Mouse (Mus musculus) lung, postnatal 14 days (tissue): ENCODE measurements around the gene Nans.
A peak's percentile ranks its signal among the peaks of the same experiment; 100 is the strongest.

Experiments used
- DNase-seq: peaks from one replicate; pipeline ENCODE4 v3.0.0; 2021

Gene Nans

DNA sequence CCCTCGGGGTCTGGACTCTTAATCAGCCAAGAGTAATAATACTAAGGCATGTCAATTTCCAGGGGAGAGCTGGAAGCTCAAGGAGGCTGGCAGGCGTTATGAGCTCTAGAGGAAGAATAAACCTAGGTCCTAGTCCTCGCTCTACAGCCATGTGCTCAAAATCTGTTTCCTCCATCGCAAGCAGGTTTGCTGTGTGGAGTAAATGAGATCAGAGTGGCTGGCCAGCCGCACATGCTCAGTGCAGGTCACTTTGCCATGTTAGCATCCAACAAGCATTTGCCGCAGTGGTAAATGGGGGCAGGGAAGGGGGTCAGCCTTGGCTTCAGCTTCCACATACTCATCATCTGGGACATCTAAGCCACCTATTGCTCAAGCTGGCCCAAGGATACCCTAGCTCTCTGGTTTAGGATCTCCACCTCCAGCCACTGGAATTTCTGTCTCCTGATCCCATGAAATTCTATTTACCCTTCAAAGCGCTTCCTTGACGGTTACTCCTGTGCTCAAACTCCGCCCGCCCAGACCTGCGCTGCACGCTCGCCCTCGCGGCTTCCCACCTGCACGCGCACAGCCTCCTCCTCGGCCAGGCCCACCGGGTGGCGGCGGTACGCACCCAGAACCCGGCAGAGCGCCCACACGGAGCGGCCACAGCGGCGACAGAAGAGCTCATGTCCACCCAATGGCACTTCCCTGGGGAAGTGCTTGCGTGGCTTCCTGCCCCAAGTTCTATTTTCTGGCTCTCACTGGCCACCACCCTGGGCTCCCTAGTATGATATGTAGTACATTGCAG is 45.1 kb downstream of the Nans start:
- DNase-seq: peak; percentile 32

DNA sequence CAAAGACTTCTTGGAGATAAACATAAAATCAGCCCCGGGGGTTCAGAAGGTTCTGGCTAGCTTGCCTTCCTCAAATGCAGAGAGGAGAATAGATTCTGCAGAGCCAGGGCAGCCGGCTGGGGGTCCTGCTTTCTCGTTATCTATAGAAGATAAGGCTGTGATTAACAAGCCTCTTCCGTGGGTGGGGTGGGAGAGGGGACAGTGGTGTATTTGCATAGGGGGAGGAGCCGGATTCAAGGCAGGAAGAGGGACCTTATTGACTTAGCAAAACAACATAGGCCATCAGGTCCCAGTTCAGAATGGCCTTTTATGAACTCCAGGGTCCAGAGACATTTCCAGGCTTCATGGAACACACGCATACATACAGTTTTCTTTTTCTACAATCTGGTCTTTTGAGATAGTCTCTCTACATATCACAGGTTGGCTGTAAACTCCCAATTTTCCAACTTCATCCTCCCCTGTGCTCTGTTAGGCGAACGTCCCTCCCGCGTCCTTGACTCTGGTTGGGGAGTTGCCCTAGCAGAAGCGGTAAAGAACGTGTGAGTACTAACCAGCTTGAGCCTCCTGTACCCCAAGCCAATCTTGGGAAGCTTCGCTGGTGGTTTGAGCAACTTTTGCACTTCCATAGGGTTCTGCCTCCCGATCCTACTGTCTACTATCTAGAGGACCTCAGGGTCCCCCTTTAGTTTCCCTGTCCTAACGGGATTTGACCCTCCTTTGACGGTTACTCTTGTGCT is 46.2 kb downstream of the Nans start:
- peak; percentile 21 for DNase-seq

DNA sequence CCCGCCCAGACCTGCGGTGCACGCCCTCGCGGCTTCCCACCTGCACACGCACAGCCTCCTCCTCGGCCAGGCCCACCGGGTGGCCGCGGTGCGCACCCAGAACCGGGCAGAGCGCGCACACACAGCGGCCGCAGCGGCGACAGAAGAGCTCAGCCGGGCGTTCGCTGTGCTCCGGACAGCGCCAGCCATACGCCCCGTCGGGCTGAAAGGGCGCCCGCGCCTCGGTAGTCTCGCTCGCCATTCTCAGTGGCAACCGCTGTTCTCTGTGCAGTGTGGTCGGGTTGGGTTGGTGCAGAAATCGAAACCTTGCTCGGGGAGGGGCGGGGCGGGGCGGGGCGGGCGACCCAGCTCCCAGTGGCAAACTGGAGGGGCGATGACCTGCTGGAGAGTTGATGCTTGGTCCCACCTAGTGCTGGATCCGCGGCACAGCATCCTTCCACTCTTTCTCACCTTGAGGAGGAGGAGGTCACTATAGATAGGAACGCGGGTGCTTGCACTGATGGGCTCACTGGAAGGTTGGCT is 46.9 kb downstream of the Nans start, which contains the start of gene Trim14:
Gene Trim14 (minus strand): TSS at position 302 of the 522 bp plus-strand sequence.
- DNase-seq: peak; percentile 42

DNA sequence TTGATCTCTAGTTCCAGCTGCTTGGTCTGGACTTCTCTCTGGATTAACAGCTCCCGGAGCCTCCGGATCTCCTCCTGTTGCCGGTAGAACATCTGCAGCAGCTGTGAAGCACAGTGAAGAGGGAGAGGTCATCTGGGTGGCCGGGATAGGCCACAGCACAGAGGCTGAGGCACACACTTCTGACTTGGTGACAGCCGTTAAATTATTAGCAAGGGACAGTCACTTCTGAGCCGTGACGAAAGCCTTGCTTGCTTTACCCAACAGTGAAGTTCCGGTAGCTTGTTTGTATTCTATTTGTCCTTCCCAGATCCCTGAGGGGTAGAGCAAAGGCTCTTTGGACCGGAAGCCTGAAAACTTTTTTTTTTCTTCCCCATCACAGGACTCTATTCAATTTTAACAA is 50.1 kb downstream of the Nans start:
- DNase-seq: no peak

DNA sequence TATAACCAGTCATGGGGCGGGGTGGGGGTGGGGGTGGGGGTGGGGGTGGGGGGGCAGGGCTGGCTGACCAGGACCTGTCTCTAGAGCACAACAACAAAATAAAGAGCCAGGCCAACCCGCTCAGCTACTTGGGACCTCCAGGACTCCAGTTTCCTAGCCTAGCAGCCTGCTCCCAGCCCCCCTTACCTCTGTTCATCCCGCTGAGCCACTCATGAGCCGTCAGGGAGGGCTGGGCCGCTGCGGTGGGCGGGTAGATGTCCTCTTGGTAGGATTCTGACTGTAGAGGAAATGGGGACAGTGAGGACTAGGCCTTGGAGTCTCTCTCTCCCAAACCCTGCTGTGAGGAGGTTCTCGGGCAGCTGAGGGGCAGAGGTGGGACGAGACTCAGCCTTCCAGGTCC is 52.7 kb downstream of the Nans start:
- no peak for DNase-seq

DNA sequence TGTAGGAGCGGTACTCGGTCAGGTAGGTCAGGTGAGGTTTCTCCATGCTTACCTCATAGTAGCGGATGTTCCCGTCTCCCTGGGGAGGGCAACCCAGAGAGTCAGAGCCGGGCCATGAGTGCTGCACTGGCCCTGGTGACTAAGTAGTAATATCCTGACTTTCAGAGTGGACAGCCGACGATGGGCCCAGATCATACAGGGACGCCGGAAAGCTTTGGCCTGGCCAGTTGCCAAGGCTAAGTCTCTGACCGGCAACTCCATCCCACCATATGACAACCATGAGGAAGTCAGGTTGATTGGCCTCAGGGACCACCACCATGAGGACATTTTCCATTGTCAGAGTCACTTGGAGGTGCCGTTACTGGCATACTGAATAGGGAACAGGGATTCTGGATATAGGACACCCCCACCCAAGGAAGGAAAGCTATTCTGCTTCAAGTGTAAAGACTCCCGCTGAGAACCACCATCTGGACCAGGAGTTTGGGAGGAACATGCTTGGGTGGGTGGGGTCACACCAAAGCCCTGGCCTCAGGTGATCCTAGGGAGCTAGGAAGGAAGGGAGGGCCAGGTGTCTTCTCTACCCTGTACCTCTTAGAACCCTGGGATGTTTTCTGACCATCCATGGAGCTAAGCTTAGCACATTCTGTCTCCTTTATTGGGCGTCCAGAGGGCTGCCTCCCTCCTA is 54.5 kb downstream of the Nans start:
- no peak for DNase-seq

DNA sequence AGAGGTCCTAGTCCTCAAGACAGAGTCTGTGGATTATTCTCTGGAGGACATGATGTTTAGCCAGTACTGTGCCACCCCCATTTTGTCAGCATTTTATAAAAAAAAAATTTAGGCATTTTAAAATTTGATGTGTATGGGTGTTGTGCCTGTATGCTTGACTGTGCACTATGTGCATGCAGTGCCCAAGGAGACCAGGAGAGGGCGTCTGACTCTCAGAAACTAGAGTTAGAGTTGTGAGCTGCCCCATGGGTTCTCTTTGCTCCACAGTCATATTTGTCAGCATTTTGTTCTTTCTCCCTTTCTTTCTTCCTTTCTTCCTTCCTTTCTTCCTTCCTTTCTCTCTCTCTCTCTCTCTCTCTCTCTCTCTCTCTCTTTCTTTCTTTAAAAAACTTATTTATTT is 55.3 kb downstream of the Nans start:
- DNase-seq: peak; percentile 36

DNA sequence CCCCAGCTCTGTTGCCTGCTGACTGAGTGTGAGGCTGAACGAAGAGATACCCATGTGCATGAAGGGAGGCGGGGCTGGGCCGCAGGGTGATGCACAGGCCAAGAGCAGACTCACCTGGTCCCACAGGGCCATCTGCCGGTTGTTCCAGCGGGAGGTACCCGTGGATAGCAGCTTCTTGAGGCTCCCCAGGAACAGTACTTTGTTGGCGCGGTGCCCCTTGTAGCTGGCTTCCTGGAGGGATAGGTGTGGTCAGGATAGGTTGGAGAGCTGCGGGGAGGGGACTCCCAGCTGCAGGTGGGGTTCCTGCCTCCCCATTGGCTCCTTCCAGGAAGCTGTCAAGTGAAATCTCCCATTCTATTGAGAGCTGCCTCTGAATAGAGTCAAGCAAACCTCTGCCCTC is 56.5 kb downstream of the Nans start:
- peak; percentile 57 for DNase-seq

DNA sequence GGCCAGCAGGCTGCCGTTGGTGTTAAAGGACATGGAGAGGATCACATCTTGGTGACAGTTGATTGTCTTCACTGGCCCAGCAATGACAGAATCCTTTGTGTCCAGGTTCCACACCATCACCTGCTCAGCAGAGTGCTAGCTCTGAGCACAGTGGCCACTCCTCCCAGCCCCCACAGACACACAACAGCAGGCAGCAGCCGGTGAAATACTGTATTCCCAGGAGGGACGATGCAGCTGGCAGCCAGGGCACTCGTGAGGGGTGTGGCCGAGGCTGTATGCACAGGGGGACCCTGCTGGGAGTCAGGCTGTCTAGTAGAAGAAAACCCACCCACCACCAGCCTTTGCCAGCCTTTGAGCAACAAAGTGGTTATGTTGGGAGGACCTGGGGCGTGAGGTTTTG is 57.7 kb downstream of the Nans start:
- DNase-seq: no peak

DNA sequence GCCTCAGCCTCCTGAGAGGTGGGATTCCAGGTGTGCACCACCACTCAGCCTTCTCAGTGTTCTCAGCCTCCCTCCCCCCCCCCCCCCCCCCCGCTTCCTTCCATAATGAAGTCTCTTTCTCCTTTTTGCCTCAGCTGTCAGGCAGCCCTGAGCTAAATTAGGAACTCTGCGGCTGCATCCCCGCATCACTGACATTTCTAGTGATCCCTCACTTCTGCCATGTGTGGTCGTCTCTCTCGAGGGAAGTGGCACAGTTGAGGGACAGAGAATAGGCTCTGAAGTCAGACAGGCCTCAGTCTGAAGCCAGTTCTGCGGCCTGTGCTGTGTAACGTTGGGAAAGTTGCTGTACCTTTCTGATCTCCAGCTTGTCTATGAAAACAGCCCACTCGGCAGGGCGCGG is 60.9 kb downstream of the Nans start:
- DNase-seq: no peak

DNA sequence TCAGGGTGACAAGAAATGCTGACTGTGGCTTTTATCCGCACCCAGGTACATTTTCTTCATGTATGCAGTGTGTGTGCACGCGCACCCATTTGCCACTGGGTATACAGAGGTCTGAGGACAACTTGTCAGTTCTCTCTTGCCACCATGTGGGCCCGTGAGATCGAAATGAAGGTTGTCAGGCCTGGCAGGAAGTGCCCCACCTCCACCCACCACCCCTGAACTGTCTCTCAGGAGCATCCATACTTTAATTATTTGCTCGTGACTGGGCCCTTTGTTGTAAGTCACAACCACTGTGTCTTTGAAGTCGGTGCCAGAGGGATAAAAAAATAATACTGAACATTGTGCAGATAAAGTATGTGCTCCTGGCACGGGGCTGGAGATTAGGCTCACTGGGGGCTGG is 61.4 kb downstream of the Nans start:
- no peak for DNase-seq
